Mouse (Mus musculus) brain, adult 2 months (tissue): ENCODE measurements around the gene Map6.
A peak's percentile ranks its signal among the peaks of the same experiment; 100 is the strongest.

ENCODE experiments used
- DNase-seq: peaks from one replicate; pipeline ENCODE4 v3.0.0; 2011; ENCODE audit warnings: low read depth, low spot score

The Map6 gene

GRCm38 (mm10) chr7:99312671-99313143, 45.5 kb downstream of the Map6 start:
- DNase-seq, result no peak

- DNase-seq, result no peak
Observed at GRCm38 (mm10) chr7:99313253-99313652, 46.0 kb downstream of the Map6 start.

- DNase-seq, result no peak
Observed at GRCm38 (mm10) chr7:99314565-99314964, 47.3 kb downstream of the Map6 start.

- DNase-seq, result no peak
Observed at GRCm38 (mm10) chr7:99316207-99316606, 49.0 kb downstream of the Map6 start.

- no peak for DNase-seq
Observed at GRCm38 (mm10) chr7:99317475-99317874, 50.2 kb downstream of the Map6 start.

- DNase-seq, result no peak
Observed at GRCm38 (mm10) chr7:99320524-99320923, 53.3 kb downstream of the Map6 start.

GRCm38 (mm10) chr7:99322691-99323320, 55.6 kb downstream of the Map6 start:
- DNase-seq, result no peak

GRCm38 (mm10) chr7:99323321-99323700, 56.1 kb downstream of the Map6 start:
- DNase-seq, result no peak

GRCm38 (mm10) chr7:99324810-99325209, 57.6 kb downstream of the Map6 start:
- DNase-seq, result no peak

- no peak for DNase-seq
Observed at GRCm38 (mm10) chr7:99326128-99326527, 58.9 kb downstream of the Map6 start.

- DNase-seq, result no peak
Observed at GRCm38 (mm10) chr7:99328847-99329246, 61.6 kb downstream of the Map6 start.

- no peak for DNase-seq
Observed at GRCm38 (mm10) chr7:99330012-99330411, 62.8 kb downstream of the Map6 start.

- peak; percentile 86 for DNase-seq
Observed at GRCm38 (mm10) chr7:99332774-99333480, 65.7 kb downstream of the Map6 start.

GRCm38 (mm10) chr7:99340736-99341135, 73.5 kb downstream of the Map6 start:
- DNase-seq, result no peak

GRCm38 (mm10) chr7:99343577-99343976, 76.3 kb downstream of the Map6 start:
- DNase-seq, result no peak

- no peak for DNase-seq
Observed at GRCm38 (mm10) chr7:99347268-99347667, 80.0 kb downstream of the Map6 start.

GRCm38 (mm10) chr7:99348883-99349282, 81.6 kb downstream of the Map6 start:
- no peak for DNase-seq

- DNase-seq, result no peak
Observed at GRCm38 (mm10) chr7:99349782-99350720, 82.8 kb downstream of the Map6 start.

GRCm38 (mm10) chr7:99351104-99351801, 84.0 kb downstream of the Map6 start:
- peak; percentile 81 for DNase-seq

- no peak for DNase-seq
Observed at GRCm38 (mm10) chr7:99351802-99352517, 84.7 kb downstream of the Map6 start.
